Mouse (Mus musculus) cerebellum, postnatal 25 days (tissue): Measurements from ENCODE around the gene Olfr1511.
"Not testable (repeated sequence)": the region's sequence is repeated elsewhere in the genome, so short reads cannot be mapped to it uniquely, and the experiment has no call there.

Experiments
- DNase-seq, 2 experiments: peaks; one replicate each; pipeline ENCODE4 v3.0.0; 2021; ENCODE audit warnings: mixed read lengths in 2 of 2

Gene Olfr1511

DNA sequence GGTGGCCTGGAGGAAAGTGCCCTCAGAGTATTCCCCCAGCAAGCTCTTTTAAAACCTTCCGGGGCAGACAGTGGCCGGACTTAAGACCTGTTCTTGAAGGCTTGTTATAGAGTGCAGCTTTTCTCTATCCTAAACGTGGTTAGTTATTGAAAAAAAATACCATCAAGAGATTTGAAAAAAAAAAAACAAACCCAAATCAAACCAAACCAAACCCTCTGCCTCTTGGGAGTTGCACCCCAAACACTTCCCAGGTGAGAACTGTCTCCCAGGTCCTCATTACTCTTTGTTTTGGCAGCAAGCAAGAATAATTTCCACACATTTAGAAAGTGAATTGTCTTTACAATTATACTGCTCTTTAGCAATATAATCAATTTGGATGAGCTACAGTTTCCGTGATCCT is at the start of gene Olfr1511:
Gene Olfr1511, minus strand, starts transcription at position 101 of the 400 bp plus-strand sequence.
- DNase-seq: no peak

DNA sequence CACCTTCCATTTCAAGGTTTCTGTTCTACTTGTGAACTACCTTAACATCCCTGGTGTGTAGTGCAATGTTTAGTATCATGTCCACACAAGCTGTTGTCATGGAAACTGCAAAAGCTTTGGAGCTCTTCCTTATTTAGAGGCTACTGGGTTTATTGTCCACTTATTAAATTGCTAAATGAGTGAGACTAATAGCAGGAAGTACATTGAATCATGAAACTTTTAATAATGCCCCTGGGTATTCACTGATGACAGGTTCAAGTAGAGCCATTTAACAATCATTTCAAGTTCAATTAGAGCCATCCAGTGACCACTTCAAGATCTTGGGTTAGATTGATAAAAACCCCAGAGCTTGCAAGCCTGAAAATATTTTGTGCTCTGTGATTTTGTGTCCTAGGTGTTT is 45.5 kb upstream of the Olfr1511 start, which contains the start of gene Olfr1509:
Gene Olfr1509, plus strand, starts transcription at position 301 of the 400 bp plus-strand sequence.
- DNase-seq: no peak

DNA sequence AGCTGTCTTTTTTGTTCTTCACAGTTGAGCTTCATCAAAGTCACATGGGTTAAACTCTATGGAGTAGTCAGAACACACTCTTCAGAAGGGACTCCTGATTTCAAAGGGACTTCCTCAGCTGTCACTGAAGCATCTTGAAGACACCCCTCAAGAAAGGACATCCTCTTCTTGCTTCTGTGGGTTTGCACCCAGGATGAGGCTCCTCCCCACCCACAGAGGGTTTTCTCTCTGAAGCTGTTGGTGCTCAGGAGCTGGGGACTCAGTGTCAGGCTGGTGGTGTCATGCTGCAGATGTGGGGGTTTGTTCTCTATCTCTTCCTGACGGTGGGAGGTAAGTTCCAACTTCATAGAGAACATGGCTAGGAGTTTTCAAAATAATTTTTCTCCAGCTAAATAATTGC is 30.5 kb upstream of the Olfr1511 start:
- no peak for DNase-seq

DNA sequence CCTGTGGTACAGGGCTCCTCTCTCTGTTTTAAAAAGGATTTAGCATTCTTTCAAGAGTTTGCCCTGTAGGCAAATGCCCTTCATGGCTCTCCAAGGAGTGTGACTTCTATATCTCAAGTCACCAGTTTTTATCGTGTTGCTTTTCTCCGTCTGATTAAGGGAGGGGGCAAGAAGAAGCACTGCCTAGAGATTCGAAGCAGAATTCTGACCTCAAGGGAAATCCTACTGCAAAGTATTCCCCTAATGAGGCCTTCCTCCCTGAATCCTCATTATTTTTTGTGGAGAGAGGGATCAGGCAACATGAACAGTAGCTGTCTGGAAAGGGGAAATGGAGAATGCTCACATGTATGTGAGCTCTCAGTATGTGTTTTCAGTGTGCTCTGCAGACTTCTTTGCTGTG is 17.1 kb upstream of the Olfr1511 start, which contains the start of gene Olfr1510:
Gene Olfr1510, minus strand, starts transcription at position 101 of the 400 bp plus-strand sequence.
- DNase-seq: no peak

DNA sequence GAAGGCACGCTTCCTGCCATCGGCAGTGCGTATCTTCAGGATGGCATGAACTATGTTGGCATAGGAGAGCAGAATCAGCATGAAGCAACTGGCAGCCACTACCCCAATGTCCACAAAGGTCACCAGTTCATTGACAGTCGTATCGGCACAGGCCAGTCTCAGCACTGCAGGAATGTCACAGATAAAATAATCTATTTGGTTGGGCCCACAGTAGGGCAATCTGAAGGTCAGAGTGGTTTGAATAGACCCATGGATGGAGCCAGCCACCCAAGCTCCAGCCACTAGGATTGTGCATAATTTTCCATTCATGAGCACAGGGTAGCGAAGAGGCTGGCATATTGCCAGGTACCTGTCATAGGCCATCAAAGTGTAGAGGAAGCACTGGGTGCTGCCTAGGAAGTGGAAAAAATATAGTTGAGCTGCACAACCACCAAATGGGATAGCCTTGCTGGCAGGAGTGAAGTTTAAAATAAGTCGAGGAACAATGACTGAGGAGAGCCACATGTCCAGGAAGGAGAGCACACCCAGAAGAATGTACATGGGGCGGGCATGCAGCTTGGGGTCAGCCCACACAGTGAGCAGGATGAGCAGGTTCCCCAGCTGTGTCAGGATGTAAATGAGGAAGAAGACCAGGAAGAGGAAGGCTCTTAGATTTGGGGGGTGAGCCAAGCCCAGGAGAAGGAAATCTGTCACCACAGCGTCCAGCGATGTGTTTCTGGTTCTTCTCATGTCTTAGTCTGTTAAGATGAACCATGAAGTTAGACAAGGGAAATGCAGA is 13.2 kb upstream of the Olfr1511 start:
- DNase-seq: not testable (repeated sequence)

DNA sequence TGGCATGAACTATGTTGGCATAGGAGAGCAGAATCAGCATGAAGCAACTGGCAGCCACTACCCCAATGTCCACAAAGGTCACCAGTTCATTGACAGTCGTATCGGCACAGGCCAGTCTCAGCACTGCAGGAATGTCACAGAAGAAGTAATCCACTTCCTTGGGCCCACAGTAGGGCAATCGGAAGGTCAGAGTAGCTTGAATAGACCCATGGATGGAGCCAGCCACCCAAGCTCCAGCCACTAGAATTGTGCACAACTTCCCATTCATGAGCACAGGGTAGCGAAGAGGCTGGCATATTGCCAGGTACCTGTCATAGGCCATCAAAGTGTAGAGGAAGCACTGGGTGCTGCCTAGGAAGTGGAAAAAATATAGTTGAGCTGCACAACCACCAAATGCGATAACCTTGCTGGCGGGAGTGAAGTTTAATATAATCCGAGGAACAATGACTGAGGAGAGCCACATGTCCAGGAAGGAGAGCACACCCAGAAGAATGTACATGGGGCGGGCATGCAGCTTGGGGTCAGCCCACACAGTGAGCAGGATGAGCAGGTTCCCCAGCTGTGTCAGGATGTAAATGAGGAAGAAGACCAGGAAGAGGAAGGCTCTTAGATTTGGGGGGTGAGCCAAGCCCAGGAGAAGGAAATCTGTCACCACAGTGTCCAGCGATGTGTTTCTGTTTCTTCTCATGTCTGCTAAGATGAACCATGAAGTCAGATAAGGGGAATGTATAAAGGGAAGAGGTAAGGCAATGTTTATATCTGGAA is 6.9 kb downstream of the Olfr1511 start:
- not testable (repeated sequence) for DNase-seq

DNA sequence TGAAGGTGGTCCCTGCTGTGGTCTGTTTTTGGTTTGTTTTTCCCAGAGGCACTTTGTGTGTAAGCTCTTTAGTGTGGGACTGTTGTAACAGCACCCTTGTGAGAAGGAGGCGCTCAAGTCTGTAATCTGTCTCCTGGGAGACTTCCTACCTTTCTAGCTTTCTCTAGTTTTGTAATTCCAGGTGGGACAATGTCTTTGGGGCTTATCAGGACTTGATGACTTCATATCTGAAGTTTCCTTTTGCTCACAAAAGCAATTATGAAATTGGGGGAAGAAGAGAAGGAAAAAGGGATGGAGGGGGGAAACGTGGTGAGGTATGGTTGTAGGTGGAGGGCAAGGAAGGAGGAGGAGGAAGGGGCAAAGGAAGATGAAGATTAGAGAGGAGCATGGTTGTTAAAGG is 18.1 kb downstream of the Olfr1511 start, which contains the start of gene Olfr1512:
Gene Olfr1512, minus strand, starts transcription at position 101 of the 400 bp plus-strand sequence.
- DNase-seq: no peak

DNA sequence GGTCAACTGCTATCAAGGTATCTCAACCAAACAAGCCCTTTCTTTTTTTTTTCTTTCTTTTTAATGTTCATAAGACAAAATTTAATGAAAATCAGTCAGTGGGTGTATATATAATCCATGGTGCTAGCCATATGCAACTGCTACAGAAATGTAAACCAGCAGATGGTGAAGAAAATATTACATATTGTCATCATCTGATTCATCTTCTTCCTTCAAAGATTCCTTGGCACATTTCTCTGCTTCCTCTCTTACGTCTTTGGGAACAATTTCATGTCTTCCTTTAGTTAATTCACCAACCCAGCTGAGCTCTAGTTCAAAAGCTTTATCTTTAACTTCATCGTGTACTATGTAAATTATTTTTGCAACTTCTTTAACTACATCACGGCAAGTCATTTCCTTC is 28.4 kb downstream of the Olfr1511 start:
- no peak for DNase-seq

DNA sequence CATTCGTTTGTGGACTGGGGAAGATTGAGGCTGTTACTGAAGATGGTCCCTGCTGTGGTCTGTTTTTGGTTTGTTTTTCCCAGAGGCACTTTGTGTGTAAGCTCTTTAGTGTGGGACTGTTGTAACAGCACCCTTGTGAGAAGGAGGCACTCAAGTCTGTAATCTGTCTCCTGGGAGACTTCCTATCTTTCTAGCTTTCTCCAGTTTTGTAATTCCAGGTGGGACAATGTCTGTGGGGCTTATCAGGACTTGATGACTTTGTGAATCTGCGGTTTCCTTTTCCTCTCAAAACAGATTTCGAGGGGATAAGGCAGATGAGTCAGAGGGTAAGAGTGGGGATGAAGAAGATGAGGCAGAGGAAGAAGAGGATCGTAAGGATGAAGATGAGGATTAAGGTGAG is 40.9 kb downstream of the Olfr1511 start, which contains the start of gene Olfr1513:
Gene Olfr1513, minus strand, starts transcription at position 101 of the 400 bp plus-strand sequence.
- no peak for DNase-seq
